Mouse (Mus musculus) layer of hippocampus, adult 9-10 months (tissue): ENCODE results near the gene Ctsw.

Experiments used
- DNase-seq: peaks from one replicate; pipeline ENCODE4 v3.0.0; 2022; ENCODE audit warnings: low spot score

The Ctsw gene

GRCm38 (mm10) chr19:5463212-5463611 is 5.1 kb downstream of the Ctsw start:
- no peak for DNase-seq

- DNase-seq = no peak
Observed at GRCm38 (mm10) chr19:5461411-5461810, 6.9 kb downstream of the Ctsw start.

- DNase-seq = peak; percentile 73
Observed at GRCm38 (mm10) chr19:5460465-5460911, 7.8 kb downstream of the Ctsw start, which contains the start of gene Fibp. Fibp (plus strand) TSS chr19:5460615.

- no peak for DNase-seq
Observed at GRCm38 (mm10) chr19:5459896-5460295, 8.4 kb downstream of the Ctsw start.

GRCm38 (mm10) chr19:5459019-5459418 is 9.3 kb downstream of the Ctsw start:
- no peak for DNase-seq

- DNase-seq = no peak
Observed at GRCm38 (mm10) chr19:5457746-5458442, 10.4 kb downstream of the Ctsw start, which contains the start of gene Ccdc85b. Ccdc85b (minus strand) TSS chr19:5457894.

- peak; percentile 88 for DNase-seq
Observed at GRCm38 (mm10) chr19:5456922-5457745, 11.2 kb downstream of the Ctsw start.

- DNase-seq = no peak
Observed at GRCm38 (mm10) chr19:5456241-5456921, 11.9 kb downstream of the Ctsw start.

GRCm38 (mm10) chr19:5455568-5455967 is 12.7 kb downstream of the Ctsw start:
- DNase-seq = no peak

GRCm38 (mm10) chr19:5455037-5455436 is 13.3 kb downstream of the Ctsw start:
- DNase-seq = no peak

GRCm38 (mm10) chr19:5451766-5452165 is 16.5 kb downstream of the Ctsw start:
- DNase-seq = no peak

- DNase-seq = no peak
Observed at GRCm38 (mm10) chr19:5449673-5450072, 18.6 kb downstream of the Ctsw start.

GRCm38 (mm10) chr19:5448354-5449150 is 19.8 kb downstream of the Ctsw start:
- DNase-seq = no peak

- no peak for DNase-seq
Observed at GRCm38 (mm10) chr19:5447515-5448353, 20.6 kb downstream of the Ctsw start, which contains the start of gene Fosl1. Fosl1 (plus strand) TSS chr19:5447547.

- DNase-seq = no peak
Observed at GRCm38 (mm10) chr19:5445747-5446146, 22.6 kb downstream of the Ctsw start.

GRCm38 (mm10) chr19:5444954-5445353 is 23.4 kb downstream of the Ctsw start:
- no peak for DNase-seq

GRCm38 (mm10) chr19:5444371-5444908 is 23.9 kb downstream of the Ctsw start:
- no peak for DNase-seq

GRCm38 (mm10) chr19:5433951-5434350 is 34.4 kb downstream of the Ctsw start:
- DNase-seq = no peak

- no peak for DNase-seq
Observed at GRCm38 (mm10) chr19:5432992-5433852, 35.1 kb downstream of the Ctsw start.
